Mouse (Mus musculus): ENCODE measurements around the gene Angel2. TPM values are rescaled to one million over a fixed set of nuclear protein-coding genes. Genes with fewer than 3 reads are reported as not detected.

Angel2 gene
- total and polyA plus RNA-seq, 2 experiments = 11.7 to 20.4 TPM

GRCm38 (mm10) chr1:190904714-190905113 lies 20.2 kb upstream of the Angel2 start:
- 87% methylated on average over 16 of the region's 16 CpGs for WGBS
- no peaks in the 10 kb centered on the region for H3K4me1 ChIP-seq (ENCODE audit: control insufficient read depth, insufficient read depth, low read length)
- no peak for DNase-seq (ENCODE audit: extremely low read depth, low read depth, low spot score)
- H3K27me3 ChIP-seq (ENCODE audit: control insufficient read depth, insufficient read depth, low read length) = no peaks in the 10 kb centered on the region
- H3K36me3 ChIP-seq (ENCODE audit: control insufficient read depth, insufficient read depth, low read length) = peaks cover 10% of the 10 kb centered on the region
- H3K9ac ChIP-seq (ENCODE audit: low read depth, low read length) = no peak overlapping the region
- H3K27ac ChIP-seq (replicated peaks; ENCODE audit: insufficient read depth, low read depth, low read length) = no peak overlapping the region
- H3K4me3 ChIP-seq (ENCODE audit: insufficient read depth, low read depth, low read length) = no peak overlapping the region
- H3K79me2 ChIP-seq (ENCODE audit: control insufficient read depth, insufficient read depth, low read length) = peaks cover 21% of the 10 kb centered on the region; the same call in 1 of the 2 replicates
- TF ChIP-seq POLR2A (IDR thresholded peaks at IDR 0.05; ENCODE audit: extremely low read depth, insufficient read depth, low read length) = no peak
- no peak for TF ChIP-seq CTCF (IDR thresholded peaks at IDR 0.05; ENCODE audit: low read depth, low read length)

- Histone ChIP-seq H3K27me3 (ENCODE audit: control insufficient read depth, insufficient read depth, low read length) (no peaks in the 10 kb centered on the region), H3K36me3 (ENCODE audit: control insufficient read depth, insufficient read depth, low read length) (no peaks in the 10 kb centered on the region), H3K4me1 (ENCODE audit: control insufficient read depth, insufficient read depth, low read length) (peaks cover 6% of the 10 kb centered on the region), H3K27ac (replicated peaks; ENCODE audit: insufficient read depth, low read depth, low read length) (no peak overlapping the region), H3K9ac (ENCODE audit: low read depth, low read length) (peak overlapping the region; percentile 90; the same call in 1 of the 2 replicates), H3K4me3 (ENCODE audit: insufficient read depth, low read depth, low read length) (peak overlapping the region; percentile 89), H3K79me2 (ENCODE audit: control insufficient read depth, insufficient read depth, low read length) (peaks cover 22% of the 10 kb centered on the region; the same call in 1 of the 2 replicates)
- no peak for TF ChIP-seq CTCF (IDR thresholded peaks at IDR 0.05; ENCODE audit: low read depth, low read length)
- no peak for TF ChIP-seq POLR2A (IDR thresholded peaks at IDR 0.05; ENCODE audit: extremely low read depth, insufficient read depth, low read length)
- 71% methylated on average over 6 of the region's 6 CpGs for WGBS
- no peak for DNase-seq (ENCODE audit: extremely low read depth, low read depth, low spot score)
Measured at GRCm38 (mm10) chr1:190910836-190911235, 14.1 kb upstream of the Angel2 start.

- Histone ChIP-seq H3K4me1 (ENCODE audit: control insufficient read depth, insufficient read depth, low read length) (peaks cover 6% of the 10 kb centered on the region), H3K9ac (ENCODE audit: low read depth, low read length) (peak within 1 kb of the TSS; percentile 90), H3K79me2 (ENCODE audit: control insufficient read depth, insufficient read depth, low read length) (peaks cover 21% of the 10 kb centered on the region; the same call in 1 of the 2 replicates), H3K27me3 (ENCODE audit: control insufficient read depth, insufficient read depth, low read length) (no peaks in the 10 kb centered on the region), H3K27ac (replicated peaks; ENCODE audit: insufficient read depth, low read depth, low read length) (no peak within 1 kb of the TSS; the same call in 1 of the 2 replicates), H3K4me3 (ENCODE audit: insufficient read depth, low read depth, low read length) (peak within 1 kb of the TSS; percentile 89), H3K36me3 (ENCODE audit: control insufficient read depth, insufficient read depth, low read length) (no peaks in the 10 kb centered on the region)
- peak; percentile 65 for DNase-seq (ENCODE audit: extremely low read depth, low read depth, low spot score)
- TF ChIP-seq POLR2A (IDR thresholded peaks at IDR 0.05; ENCODE audit: extremely low read depth, insufficient read depth, low read length) (0 out of 2 replicates have a peak, but pooled peaks have one; percentile 35), CTCF (IDR thresholded peaks at IDR 0.05; ENCODE audit: low read depth, low read length) (no peak)
- under 1% methylated on average over 47 of the region's 47 CpGs for WGBS
Measured at GRCm38 (mm10) chr1:190911415-190912123, 13.3 kb upstream of the Angel2 start, which contains the start of gene Rps6kc1. Gene Rps6kc1 (minus strand): TSS chr1:190911770.

GRCm38 (mm10) chr1:190912623-190913022 lies 12.3 kb upstream of the Angel2 start:
- no peak overlapping the region for H3K27ac ChIP-seq (replicated peaks; ENCODE audit: insufficient read depth, low read depth, low read length)
- H3K27me3 ChIP-seq (ENCODE audit: control insufficient read depth, insufficient read depth, low read length) = no peaks in the 10 kb centered on the region
- no peak for DNase-seq (ENCODE audit: extremely low read depth, low read depth, low spot score)
- peaks cover 6% of the 10 kb centered on the region for H3K4me1 ChIP-seq (ENCODE audit: control insufficient read depth, insufficient read depth, low read length)
- TF ChIP-seq POLR2A (IDR thresholded peaks at IDR 0.05; ENCODE audit: extremely low read depth, insufficient read depth, low read length) (no peak), CTCF (IDR thresholded peaks at IDR 0.05; ENCODE audit: low read depth, low read length) (no peak)
- H3K4me3 ChIP-seq (ENCODE audit: insufficient read depth, low read depth, low read length) = no peak overlapping the region
- no peak overlapping the region for H3K9ac ChIP-seq (ENCODE audit: low read depth, low read length)
- WGBS = 48% methylated on average over 1 of the region's 1 CpGs
- H3K79me2 ChIP-seq (ENCODE audit: control insufficient read depth, insufficient read depth, low read length) = peaks cover 17% of the 10 kb centered on the region; the same call in 1 of the 2 replicates
- no peaks in the 10 kb centered on the region for H3K36me3 ChIP-seq (ENCODE audit: control insufficient read depth, insufficient read depth, low read length)

- H3K9ac ChIP-seq (ENCODE audit: low read depth, low read length) = no peak overlapping the region
- no peaks in the 10 kb centered on the region for H3K27me3 ChIP-seq (ENCODE audit: control insufficient read depth, insufficient read depth, low read length)
- peaks cover 3% of the 10 kb centered on the region; the same call in 1 of the 2 replicates for H3K4me1 ChIP-seq (ENCODE audit: control insufficient read depth, insufficient read depth, low read length)
- H3K27ac ChIP-seq (replicated peaks; ENCODE audit: insufficient read depth, low read depth, low read length) = no peak overlapping the region
- TF ChIP-seq POLR2A (IDR thresholded peaks at IDR 0.05; ENCODE audit: extremely low read depth, insufficient read depth, low read length) (no peak), CTCF (IDR thresholded peaks at IDR 0.05; ENCODE audit: low read depth, low read length) (no peak)
- WGBS = 78% methylated on average over 7 of the region's 7 CpGs
- H3K4me3 ChIP-seq (ENCODE audit: insufficient read depth, low read depth, low read length) = no peak overlapping the region
- H3K79me2 ChIP-seq (ENCODE audit: control insufficient read depth, insufficient read depth, low read length) = no peaks in the 10 kb centered on the region
- no peak for DNase-seq (ENCODE audit: extremely low read depth, low read depth, low spot score)
- no peaks in the 10 kb centered on the region for H3K36me3 ChIP-seq (ENCODE audit: control insufficient read depth, insufficient read depth, low read length)
Measured at GRCm38 (mm10) chr1:190918938-190919337, 6.0 kb upstream of the Angel2 start.
